Mouse (Mus musculus) cerebellum, postnatal 10 days (tissue): ENCODE measurements around the gene Fxr2.
A peak's percentile ranks its signal among the peaks of the same experiment; 100 is the strongest.

Experiments
- DNase-seq, 2 experiments: peaks; one replicate each; pipeline ENCODE4 v3.0.0; 2021; ENCODE audit warnings: mixed read lengths in 2 of 2

Fxr2 gene

DNA sequence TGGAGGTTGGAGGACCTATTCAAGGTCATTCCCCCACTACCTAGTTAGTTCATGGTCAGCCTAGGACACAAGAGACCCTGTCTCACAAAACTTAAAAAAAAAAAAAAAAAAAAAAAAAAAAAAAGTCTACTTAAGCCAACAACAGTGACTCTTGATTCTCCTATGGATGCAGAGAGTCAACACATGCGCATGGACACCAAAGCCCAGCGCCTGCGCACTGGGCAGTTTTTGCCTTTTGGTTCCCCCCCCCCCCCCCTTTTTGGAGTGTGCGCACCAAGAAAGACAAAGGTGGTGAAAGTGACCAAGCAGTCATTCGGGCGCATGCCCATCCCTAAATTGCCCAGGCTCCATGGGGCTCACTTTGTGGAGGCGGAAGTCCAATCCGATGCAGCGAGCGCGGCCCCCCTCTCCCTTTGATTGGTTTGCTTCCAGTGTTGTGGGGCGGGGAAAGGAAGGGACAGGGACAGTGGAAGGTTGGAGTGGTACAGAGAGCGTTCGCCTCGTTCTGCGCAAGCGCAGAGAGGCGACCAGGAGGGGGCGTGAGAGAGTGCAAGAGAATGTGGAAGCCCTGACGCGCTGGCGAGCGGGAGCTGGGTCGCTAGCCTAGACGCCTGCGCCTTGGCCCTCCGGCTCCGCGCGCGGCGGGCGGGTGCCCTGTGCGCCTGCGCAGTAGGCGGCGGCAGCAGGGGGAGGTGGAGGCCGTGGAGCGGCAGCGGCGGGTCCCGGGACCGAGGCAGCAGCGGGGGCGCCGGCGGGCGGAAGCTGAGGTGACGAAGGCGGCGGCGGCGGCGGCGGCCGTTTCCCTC lies at the start of gene Fxr2:
Gene Fxr2, plus strand, starts transcription at position 707 of the 806 bp plus-strand sequence.
- DNase-seq = peak; percentile 100

DNA sequence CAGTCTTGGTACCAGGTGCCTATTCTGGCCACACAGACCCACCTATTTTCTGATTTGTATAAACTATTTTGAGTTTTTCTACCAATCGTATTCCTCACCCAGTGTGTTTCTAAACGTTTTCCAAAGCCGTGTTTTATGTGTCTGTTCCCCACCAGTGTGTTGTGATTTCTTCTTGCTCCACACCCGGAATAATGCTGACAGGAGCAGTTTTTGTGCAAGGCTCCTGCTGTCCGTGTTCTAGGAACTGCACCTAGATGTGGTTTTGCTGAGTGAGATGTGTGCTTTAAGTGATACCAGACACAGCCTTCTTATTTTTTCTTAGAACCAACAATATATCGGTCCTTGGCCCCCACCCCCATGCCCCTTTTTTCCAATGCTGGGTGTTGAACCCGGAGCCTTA lies 48.8 kb upstream of the Fxr2 start:
- DNase-seq = no peak

GRCm38 (mm10) chr11:69584937-69585336 lies 47.9 kb upstream of the Fxr2 start:
- DNase-seq = no peak

- DNase-seq = no peak
Observed at GRCm38 (mm10) chr11:69585718-69586325, 47.0 kb upstream of the Fxr2 start.

GRCm38 (mm10) chr11:69589207-69589834 lies 43.5 kb upstream of the Fxr2 start:
- DNase-seq = no peak

- DNase-seq = no peak
Observed at GRCm38 (mm10) chr11:69590622-69591021, 42.2 kb upstream of the Fxr2 start.

DNA sequence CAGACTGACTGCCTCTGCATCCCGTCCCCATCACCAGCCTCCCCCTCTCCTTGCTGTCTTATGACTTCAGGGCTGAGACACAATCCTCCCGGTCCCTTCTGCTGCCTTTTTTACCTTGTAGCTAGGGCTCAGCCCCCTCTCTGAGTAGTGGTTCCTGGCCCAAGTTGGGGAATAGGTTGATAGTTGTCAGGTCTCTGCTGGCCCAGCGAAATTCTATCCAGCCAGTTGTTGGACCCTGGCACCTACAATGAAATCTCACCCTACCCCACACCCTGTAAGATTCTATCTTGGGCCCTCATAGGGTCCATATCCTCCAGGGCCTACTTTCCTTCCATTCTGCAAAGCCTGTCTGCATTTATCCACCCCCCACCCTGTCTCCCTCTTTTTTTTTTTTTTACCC lies 41.4 kb upstream of the Fxr2 start:
- DNase-seq = no peak

GRCm38 (mm10) chr11:69591899-69592637 lies 40.7 kb upstream of the Fxr2 start:
- DNase-seq = peak; percentile 78 to 85

DNA sequence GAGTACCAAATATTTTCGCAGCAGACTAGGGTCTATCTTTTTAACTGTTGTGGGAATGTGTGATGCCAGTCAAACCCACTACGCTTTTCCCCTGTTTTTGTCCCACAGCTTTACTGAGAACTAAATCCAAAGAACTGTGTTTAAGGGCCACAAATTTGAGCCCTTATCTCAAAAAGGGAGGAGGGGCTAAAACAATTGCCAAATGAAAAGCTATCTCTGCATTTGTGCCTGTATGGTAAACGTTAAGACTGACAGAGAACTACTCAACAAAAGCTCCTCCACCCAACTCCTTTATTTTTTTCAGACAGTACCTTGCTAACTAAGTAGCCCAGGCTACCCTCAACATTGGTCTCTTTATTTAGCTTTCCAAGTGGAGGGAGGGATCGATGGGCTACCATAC lies 40.0 kb upstream of the Fxr2 start:
- DNase-seq = no peak

GRCm38 (mm10) chr11:69594853-69595252 lies 37.9 kb upstream of the Fxr2 start:
- no peak for DNase-seq

GRCm38 (mm10) chr11:69599436-69599835 lies 33.4 kb upstream of the Fxr2 start:
- DNase-seq = no peak

DNA sequence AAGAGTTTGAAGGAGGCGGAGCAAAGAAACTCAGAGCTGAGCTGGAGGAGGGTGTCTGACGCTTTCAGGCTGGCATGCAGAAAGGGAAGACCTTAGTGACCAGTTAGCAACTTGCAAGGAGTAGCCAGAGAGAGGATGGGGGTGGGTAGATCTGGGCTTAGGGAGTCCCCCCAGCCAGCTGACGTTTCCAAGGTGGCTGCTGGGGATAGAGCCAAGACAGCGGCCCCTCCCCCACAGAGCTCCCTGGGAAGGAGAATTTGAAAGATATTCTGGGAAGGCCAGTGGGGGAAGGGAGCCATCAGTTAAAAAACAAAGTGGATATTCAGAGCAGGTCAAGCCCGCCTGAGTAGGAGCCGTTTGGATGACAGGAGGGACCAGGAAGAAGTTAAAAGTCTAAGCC lies 32.7 kb upstream of the Fxr2 start:
- DNase-seq = peak; percentile 84 to 88

GRCm38 (mm10) chr11:69601768-69602167 lies 31.0 kb upstream of the Fxr2 start:
- no peak for DNase-seq

DNA sequence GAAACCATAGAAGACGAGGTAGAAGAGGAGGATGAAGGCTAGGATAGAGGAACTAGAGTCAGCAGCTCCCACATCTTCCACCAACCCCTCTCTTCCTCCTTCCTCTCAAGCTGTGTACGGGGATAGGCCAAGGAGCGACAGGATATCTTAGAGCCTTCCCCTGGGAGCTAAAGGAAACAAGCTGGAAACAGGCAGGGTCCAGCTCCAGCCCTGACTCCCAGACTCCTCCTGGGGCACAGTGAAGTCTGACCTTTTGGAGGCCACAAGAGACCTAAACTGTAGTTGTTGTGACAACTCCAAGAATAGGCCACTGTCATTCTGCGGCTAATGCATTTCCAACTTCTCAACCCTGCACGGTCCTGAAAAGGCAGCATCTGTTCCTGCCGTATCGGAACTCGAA lies 29.3 kb upstream of the Fxr2 start:
- no peak for DNase-seq

GRCm38 (mm10) chr11:69604347-69604746 lies 28.4 kb upstream of the Fxr2 start:
- DNase-seq = no peak

- DNase-seq = peak; percentile 85 to 87
Observed at GRCm38 (mm10) chr11:69604795-69605664, 27.8 kb upstream of the Fxr2 start.

DNA sequence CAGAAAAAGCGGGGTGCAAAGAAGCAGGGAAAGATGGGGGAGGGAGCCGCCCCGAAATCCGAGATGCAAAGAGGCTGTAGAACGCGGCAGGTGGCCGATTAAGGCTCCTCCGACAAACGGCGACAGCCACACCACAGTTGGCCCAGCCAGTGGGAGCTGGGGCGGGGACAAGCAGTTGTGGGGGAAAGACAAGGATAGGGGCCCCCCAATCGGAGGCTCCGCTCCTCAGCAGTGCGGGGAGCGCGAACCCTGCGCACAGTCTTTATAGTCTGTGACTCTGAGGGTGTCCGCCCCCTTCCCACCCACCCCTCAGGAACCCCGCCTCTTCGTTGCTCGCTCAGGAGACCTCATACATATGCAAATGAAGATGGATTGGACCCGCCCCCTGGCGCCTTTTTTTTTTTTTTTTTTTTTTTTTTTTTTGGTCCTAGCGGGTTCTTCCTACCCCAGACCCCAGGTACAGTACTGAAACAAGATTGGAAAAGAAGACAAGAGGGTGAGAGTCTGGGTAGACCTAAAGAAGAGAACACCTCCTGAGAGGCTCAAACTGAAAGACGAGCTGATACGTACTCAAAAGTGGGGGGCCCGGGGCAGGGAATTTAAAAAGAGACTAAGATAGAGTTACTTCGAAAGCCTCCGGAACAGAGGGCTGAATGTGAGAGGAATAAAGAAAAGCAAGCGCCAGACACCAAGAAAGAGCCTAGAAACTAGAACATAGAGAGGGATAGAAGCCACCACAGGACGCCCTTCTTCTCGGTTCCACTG lies 26.9 kb upstream of the Fxr2 start, which contains the start of gene Atp1b2:
Gene Atp1b2, minus strand, starts transcription at position 217 of the 765 bp plus-strand sequence.
- DNase-seq = peak; percentile 93 to 94

DNA sequence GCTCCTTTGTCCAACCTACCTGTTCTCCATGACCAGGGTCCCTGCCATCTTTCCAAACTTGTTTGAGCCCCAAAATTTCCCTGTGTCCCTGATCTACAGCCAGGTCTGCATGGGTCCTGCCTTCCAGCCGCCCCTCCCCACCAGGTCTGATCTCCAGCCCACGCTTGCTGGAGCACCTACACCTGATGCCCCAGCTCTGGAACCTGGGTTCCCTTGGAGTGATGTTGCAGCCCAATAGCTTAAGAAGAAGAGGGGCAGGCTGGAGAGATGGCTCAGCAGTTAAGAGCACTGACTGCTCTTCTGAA lies 26.3 kb upstream of the Fxr2 start:
- DNase-seq = no peak

- no peak for DNase-seq
Observed at GRCm38 (mm10) chr11:69606832-69607231, 26.0 kb upstream of the Fxr2 start.

- DNase-seq = no peak
Observed at GRCm38 (mm10) chr11:69608525-69608924, 24.3 kb upstream of the Fxr2 start.

GRCm38 (mm10) chr11:69609416-69609815 lies 23.4 kb upstream of the Fxr2 start:
- DNase-seq = no peak

GRCm38 (mm10) chr11:69610899-69611298 lies 21.9 kb upstream of the Fxr2 start:
- DNase-seq = peak in 1 of 2 experiments; percentile 51
